Mouse (Mus musculus): ENCODE results near the gene Olfr299. TPM values are rescaled to one million over a fixed set of nuclear protein-coding genes. Genes with fewer than 3 reads are reported as not detected.

The Olfr299 gene
- total RNA-seq (2015) (not detected in 2 replicates), total RNA-seq (2017) (not detected in 2 replicates)

- no peak for ATAC-seq (ENCODE audit: poor library complexity, severe bottlenecking)
These were observed at the start of gene Olfr299 for GRCm38 (mm10) chr7:86459621-86460020. TSS of gene Olfr299 (plus strand) at chr7:86459921.

- no peak for ATAC-seq (ENCODE audit: poor library complexity, severe bottlenecking)
These were observed 32.7 kb downstream of the Olfr299 start, which contains the start of gene Olfr298 for GRCm38 (mm10) chr7:86492384-86492783. TSS of gene Olfr298 (minus strand) at chr7:86492484.

Other genes starting within 250 kb of the Olfr299 start
- gene Vmn2r76, start 213.6 kb upstream of the Olfr299 start, total RNA-seq (2015): not detected in 2 replicates
- gene Vmn2r76, start 213.6 kb upstream of the Olfr299 start, total RNA-seq (2017): under 0.01 TPM in 1 of 2 replicates, not detected in the other
- not detected in 2 replicates for gene Olfr310, start 182.7 kb upstream of the Olfr299 start, total RNA-seq (2015)
- gene Olfr310, start 182.7 kb upstream of the Olfr299 start, total RNA-seq (2017): not detected in 2 replicates
- not detected in 2 replicates for gene Olfr309, start 146.2 kb upstream of the Olfr299 start, total RNA-seq (2015)
- gene Olfr309, start 146.2 kb upstream of the Olfr299 start, total RNA-seq (2017): not detected in 2 replicates
- not detected in 2 replicates for gene Olfr308, start 134.3 kb upstream of the Olfr299 start, total RNA-seq (2015)
- not detected in 2 replicates for gene Olfr308, start 134.3 kb upstream of the Olfr299 start, total RNA-seq (2017)
- not detected in 2 replicates for gene Olfr307, start 122.3 kb upstream of the Olfr299 start, total RNA-seq (2015)
- gene Olfr307, start 122.3 kb upstream of the Olfr299 start, total RNA-seq (2017): not detected in 2 replicates
- gene Olfr305, start 93.0 kb upstream of the Olfr299 start, total RNA-seq (2015): not detected in 2 replicates
- not detected in 2 replicates for gene Olfr305, start 93.0 kb upstream of the Olfr299 start, total RNA-seq (2017)
- gene Olfr304, start 73.3 kb upstream of the Olfr299 start, total RNA-seq (2015): not detected in 2 replicates
- not detected in 2 replicates for gene Olfr304, start 73.3 kb upstream of the Olfr299 start, total RNA-seq (2017)
- gene Olfr303, start 62.1 kb upstream of the Olfr299 start, total RNA-seq (2015): not detected in 2 replicates
- gene Olfr303, start 62.1 kb upstream of the Olfr299 start, total RNA-seq (2017): not detected in 2 replicates
- gene Olfr301, start 56.1 kb upstream of the Olfr299 start, total RNA-seq (2015): not detected in 2 replicates
- gene Olfr301, start 56.1 kb upstream of the Olfr299 start, total RNA-seq (2017): not detected in 2 replicates
- gene Olfr298, start 32.6 kb downstream of the Olfr299 start, total RNA-seq (2015): not detected in 2 replicates
- not detected in 2 replicates for gene Olfr298, start 32.6 kb downstream of the Olfr299 start, total RNA-seq (2017)
- not detected in 2 replicates for gene Olfr297, start 60.0 kb downstream of the Olfr299 start, total RNA-seq (2015)
- gene Olfr297, start 60.0 kb downstream of the Olfr299 start, total RNA-seq (2017): not detected in 2 replicates
- not detected in 2 replicates for gene Olfr295, start 123.9 kb downstream of the Olfr299 start, total RNA-seq (2015)
- not detected in 2 replicates for gene Olfr295, start 123.9 kb downstream of the Olfr299 start, total RNA-seq (2017)
- gene Olfr294, start 156.7 kb downstream of the Olfr299 start, total RNA-seq (2015): not detected in 2 replicates
- not detected in 2 replicates for gene Olfr294, start 156.7 kb downstream of the Olfr299 start, total RNA-seq (2017)
- not detected in 2 replicates for gene Olfr293, start 189.1 kb downstream of the Olfr299 start, total RNA-seq (2015)
- gene Olfr293, start 189.1 kb downstream of the Olfr299 start, total RNA-seq (2017): not detected in 2 replicates
- not detected in 2 replicates for gene Olfr292, start 228.4 kb downstream of the Olfr299 start, total RNA-seq (2015)
- gene Olfr292, start 228.4 kb downstream of the Olfr299 start, total RNA-seq (2017): not detected in 2 replicates

All from megakaryocyte, adult 5-6 weeks (primary cell).